Mouse (Mus musculus) ES-E14 (cell line): ENCODE data around the gene Nlk.

Source experiments
- CHD2 ChIP-seq: IDR thresholded peaks from 2 replicates; pipeline ENCODE4 v1.6.1; 2014; ENCODE audit warnings: mild to moderate bottlenecking, low read depth, low read length, inconsistent platforms
- HCFC1 ChIP-seq: IDR thresholded peaks from 2 replicates; pipeline ENCODE4 v1.6.1; 2012; ENCODE audit warnings: low read length, inconsistent platforms, borderline replicate concordance; ENCODE audit not compliant: insufficient read depth
- MAFK ChIP-seq: IDR thresholded peaks from 2 replicates; pipeline ENCODE4 v1.6.1; 2014; ENCODE audit warnings: mild to moderate bottlenecking, low read depth, low read length, inconsistent platforms; ENCODE audit not compliant: insufficient read depth
- ZC3H11A ChIP-seq: IDR thresholded peaks from 2 replicates; pipeline ENCODE4 v1.6.1; 2012; ENCODE audit warnings: low read depth, mild to moderate bottlenecking, inconsistent platforms, low read length, borderline replicate concordance
- ZNF384 ChIP-seq: IDR thresholded peaks from 2 replicates; pipeline ENCODE4 v1.6.1; 2012; ENCODE audit warnings: low read depth, low read length, inconsistent platforms

DNA sequence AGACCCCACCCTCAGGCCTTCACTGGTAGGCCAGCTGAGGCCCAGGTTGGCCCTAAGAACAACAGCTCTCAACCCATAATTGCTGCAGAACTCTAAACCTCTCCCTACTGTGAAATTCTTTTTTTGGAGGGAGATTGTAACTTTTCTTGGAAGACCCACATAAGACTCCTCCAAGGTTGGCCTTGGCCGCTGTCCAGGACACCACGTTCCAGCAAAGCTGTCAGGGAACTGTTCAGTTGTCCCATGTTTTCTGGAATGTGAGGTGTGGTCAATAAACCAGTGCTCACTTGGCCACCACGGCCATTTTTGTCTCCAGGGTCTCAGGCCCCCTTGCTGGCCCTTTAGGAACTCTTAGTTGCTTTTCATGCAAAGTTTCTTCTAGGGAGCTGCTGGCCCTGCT, 175.3 kb downstream of the Nlk start:
- TF ChIP-seq ZC3H11A (no peak), MAFK (no peak), CHD2 (no peak), ZNF384 (no peak), HCFC1 (no peak)
